Mouse (Mus musculus): ENCODE measurements around the gene Snap47. TPM values are rescaled to one million over a fixed set of nuclear protein-coding genes. Genes with fewer than 3 reads are reported as not detected.

Gene Snap47
- polyA plus RNA-seq, 1 experiment: 467 TPM

DNA sequence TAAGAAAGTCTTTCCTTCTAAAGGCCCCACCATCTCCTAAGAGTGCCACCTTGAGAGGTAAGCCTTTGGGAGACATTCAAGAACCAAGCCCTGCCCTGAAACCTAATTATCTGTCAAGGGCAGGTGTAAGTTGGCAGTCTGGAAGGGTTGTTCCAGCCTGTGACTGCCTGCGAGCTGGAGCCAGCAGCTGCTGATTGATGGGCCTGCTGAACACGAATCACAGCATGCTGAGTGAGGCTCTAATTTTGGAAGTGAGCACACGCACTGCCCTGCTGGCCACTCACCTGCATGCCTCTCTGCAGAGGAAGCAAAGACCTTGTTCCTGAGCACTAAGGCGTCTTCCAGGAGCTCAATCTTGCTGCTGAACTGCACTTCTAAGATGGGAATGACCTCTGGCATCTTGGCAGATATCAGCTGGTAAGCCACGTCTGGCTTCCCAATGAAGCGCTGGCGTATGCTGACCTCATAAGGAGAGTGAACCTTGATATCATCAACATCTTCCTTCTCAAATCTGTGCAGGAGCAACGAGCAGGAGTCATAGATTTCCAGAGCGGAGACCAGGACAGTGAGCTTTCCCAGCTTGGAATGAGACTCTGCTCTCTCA lies 22.8 kb downstream of the Snap47 start:
- TF ChIP-seq POLR2A (IDR thresholded peaks at IDR 0.05; ENCODE audit: extremely low read depth, insufficient read depth, low read length): no peak
- no peak for TF ChIP-seq CTCF (IDR thresholded peaks at IDR 0.05; ENCODE audit: extremely low read depth, insufficient read depth, low read length)
- H3K4me3 ChIP-seq (ENCODE audit: insufficient read depth, low read length): no peak overlapping the region
- H3K27ac ChIP-seq (ENCODE audit: insufficient read depth, low read length): no peak overlapping the region
- peaks cover 2% of the 10 kb centered on the region for H3K4me1 ChIP-seq (ENCODE audit: control insufficient read depth, insufficient read depth, low read length)

DNA sequence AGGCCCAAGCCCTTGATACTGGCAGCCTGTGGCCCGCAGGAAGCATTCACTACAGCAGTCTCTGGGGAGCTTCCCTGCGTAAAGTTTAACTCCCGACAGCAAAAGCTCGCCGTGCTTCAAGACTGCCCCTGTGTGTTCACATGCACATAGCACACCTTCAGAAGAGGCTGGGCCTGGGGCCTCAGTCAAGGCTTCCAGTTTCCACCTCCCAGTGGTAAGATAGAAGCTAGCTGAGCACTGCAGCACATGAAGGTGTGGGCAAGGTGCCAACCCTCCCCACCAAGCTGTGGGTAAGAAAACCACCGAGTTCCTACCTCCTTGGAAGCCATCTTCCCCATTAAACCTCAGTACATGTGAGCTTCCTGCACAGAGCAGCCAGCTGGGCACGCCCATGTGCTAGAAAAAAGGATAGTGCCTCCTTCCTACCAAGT lies 25.3 kb downstream of the Snap47 start:
- H3K4me1 ChIP-seq (ENCODE audit: control insufficient read depth, insufficient read depth, low read length): no peaks in the 10 kb centered on the region; the same call in 1 of the 2 replicates
- TF ChIP-seq CTCF (IDR thresholded peaks at IDR 0.05; ENCODE audit: extremely low read depth, insufficient read depth, low read length): peak; percentile 46
- TF ChIP-seq POLR2A (IDR thresholded peaks at IDR 0.05; ENCODE audit: extremely low read depth, insufficient read depth, low read length): no peak
- no peak overlapping the region for H3K4me3 ChIP-seq (ENCODE audit: insufficient read depth, low read length)
- H3K27ac ChIP-seq (ENCODE audit: insufficient read depth, low read length): no peak overlapping the region

DNA sequence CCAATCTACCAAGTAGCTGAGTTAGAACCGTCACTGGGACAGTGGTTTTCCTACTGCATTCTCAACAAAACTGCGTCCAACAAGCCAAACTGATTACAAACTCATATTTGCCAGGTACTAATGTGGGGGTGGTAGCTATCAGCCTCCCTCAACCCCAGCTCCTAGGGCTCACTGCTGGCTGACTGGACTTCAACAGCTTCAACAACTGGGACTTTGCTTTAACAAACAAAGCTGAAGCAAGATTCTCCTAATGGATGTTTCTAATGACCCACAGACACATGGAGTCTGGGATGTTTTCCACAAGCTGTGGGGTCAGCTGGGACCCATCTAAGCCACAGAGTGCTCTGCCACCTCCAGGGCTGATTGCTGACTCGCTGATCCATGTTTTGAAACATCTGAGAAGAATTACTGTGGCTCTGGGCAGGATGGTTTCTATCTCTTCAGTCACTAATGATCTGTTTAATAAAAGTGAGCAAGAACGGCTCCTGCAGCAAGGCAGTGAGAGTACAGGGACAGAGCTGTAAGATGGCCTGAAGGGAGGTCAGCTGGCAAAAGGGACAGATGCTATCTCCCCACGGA lies 27.9 kb downstream of the Snap47 start:
- no peak for TF ChIP-seq CTCF (IDR thresholded peaks at IDR 0.05; ENCODE audit: extremely low read depth, insufficient read depth, low read length)
- no peak for TF ChIP-seq POLR2A (IDR thresholded peaks at IDR 0.05; ENCODE audit: extremely low read depth, insufficient read depth, low read length)
- H3K27ac ChIP-seq (ENCODE audit: insufficient read depth, low read length): no peak overlapping the region

DNA sequence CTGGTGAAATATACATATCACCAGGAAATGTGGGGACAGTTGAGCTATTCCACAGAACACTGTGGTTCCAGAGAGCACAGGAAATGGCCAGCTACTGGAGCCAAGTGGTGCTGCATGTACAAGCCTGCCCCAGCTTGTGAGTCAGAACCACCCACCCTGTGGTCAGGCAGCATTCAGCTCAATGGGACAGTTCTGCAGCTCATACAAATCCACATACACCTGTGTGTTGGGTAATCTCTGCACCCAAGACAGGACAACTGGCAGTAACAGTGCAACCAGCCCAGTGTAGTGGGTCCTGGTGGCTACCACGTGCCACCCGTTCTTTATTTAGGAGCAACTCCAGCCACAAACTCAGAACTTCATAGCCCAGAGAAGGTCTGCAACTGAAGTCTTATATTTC lies 29.0 kb downstream of the Snap47 start:
- Histone ChIP-seq H3K4me3 (ENCODE audit: insufficient read depth, low read length) (no peak overlapping the region), H3K4me1 (ENCODE audit: control insufficient read depth, insufficient read depth, low read length) (no peaks in the 10 kb centered on the region; the same call in 1 of the 2 replicates), H3K27ac (ENCODE audit: insufficient read depth, low read length) (no peak overlapping the region)
- TF ChIP-seq POLR2A (IDR thresholded peaks at IDR 0.05; ENCODE audit: extremely low read depth, insufficient read depth, low read length): no peak
- TF ChIP-seq CTCF (IDR thresholded peaks at IDR 0.05; ENCODE audit: extremely low read depth, insufficient read depth, low read length): no peak

More for the DNA sequence above, 27.9 kb downstream of the Snap47 start:
- H3K4me1 ChIP-seq (ENCODE audit: control insufficient read depth, insufficient read depth, low read length): no peaks in the 10 kb centered on the region; the same call in 1 of the 2 replicates
- no peak overlapping the region for H3K4me3 ChIP-seq (ENCODE audit: insufficient read depth, low read length)

DNA sequence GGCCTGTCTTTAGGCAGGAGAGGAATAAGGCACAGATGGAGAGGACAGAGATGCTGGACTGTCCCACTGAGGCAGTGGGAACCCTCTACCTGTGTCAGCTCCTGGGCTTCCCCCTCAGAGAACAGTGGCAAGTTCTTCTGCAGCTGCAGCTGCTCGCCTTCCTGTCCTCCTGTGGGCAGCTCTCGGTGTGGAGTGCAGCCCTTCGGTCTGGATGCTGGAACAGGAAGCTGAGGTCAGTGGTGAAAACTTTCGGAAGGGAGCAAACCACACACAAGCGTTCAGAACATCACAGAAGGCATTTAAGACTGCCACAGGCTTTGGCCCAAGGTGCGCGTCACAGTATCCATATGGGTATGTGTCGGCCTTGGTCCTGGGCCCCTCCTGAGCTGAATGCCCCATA lies 29.6 kb downstream of the Snap47 start:
- Histone ChIP-seq H3K4me1 (ENCODE audit: control insufficient read depth, insufficient read depth, low read length) (no peaks in the 10 kb centered on the region; the same call in 1 of the 2 replicates), H3K27ac (ENCODE audit: insufficient read depth, low read length) (no peak overlapping the region), H3K4me3 (ENCODE audit: insufficient read depth, low read length) (no peak overlapping the region)
- no peak for TF ChIP-seq CTCF (IDR thresholded peaks at IDR 0.05; ENCODE audit: extremely low read depth, insufficient read depth, low read length)
- TF ChIP-seq POLR2A (IDR thresholded peaks at IDR 0.05; ENCODE audit: extremely low read depth, insufficient read depth, low read length): no peak

DNA sequence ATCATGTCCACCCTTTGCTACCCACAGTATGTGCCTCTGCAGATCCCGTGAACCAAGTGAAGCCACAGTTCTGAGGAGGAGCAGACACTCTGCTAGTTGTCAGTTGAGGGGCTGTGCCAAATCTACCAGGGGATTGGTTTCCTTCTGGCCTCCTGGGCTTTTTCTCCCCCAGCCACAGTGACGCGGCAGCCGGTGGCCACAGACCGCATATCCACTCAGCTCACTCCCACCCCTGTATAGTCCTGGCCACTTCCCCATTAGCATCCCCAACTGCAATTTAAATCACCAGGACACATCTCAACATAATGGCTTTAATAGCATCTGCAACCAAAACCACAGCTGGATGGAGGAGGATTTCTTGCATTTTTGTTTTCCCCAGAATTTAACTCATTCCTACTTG lies 32.3 kb downstream of the Snap47 start:
- TF ChIP-seq POLR2A (IDR thresholded peaks at IDR 0.05; ENCODE audit: extremely low read depth, insufficient read depth, low read length) (no peak), CTCF (IDR thresholded peaks at IDR 0.05; ENCODE audit: extremely low read depth, insufficient read depth, low read length) (no peak)
- no peak overlapping the region for H3K4me3 ChIP-seq (ENCODE audit: insufficient read depth, low read length)
- peaks cover 4% of the 10 kb centered on the region for H3K4me1 ChIP-seq (ENCODE audit: control insufficient read depth, insufficient read depth, low read length)
- H3K27ac ChIP-seq (ENCODE audit: insufficient read depth, low read length): no peak overlapping the region

DNA sequence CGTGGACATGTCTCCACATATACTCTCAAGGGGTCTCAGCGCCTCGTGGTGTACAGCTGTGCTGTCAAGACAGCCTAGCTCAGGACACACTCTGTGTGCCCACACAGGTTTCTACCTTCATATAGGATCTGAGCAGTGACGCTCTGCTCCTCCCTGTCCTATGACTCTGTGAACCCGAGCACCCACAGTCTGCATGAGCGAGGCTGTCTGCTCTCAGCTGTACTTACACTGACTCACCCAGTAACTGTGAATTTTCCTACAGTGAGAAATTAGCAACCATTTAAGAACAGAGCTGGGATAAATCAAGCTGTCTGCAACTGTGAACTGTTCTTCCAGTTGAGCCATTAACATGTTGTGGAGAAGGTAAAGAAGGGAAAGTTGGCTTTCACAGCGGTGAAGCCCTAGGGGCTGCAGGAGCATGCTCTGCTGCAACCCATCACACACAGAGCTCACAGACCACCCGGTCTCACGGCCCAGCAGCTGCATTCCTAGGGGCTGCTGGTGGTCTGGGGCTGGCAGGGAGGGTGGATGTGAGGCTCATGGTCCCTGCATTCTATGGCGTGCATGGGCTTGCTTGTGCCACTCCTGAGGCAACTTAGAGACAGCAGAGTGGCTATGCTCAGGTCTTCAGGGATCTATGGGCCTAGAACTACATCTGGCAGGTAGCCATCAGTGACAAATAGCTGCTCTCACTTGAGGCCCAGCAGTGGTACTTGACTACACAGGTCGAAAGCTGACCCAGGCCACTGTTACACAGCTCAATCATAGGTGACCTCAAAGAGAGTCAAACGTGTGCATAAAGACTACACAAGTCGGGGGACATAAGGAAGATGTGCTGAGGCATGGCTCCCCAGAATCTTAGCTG lies 37.8 kb downstream of the Snap47 start:
- no peak overlapping the region for H3K4me3 ChIP-seq (ENCODE audit: insufficient read depth, low read length)
- TF ChIP-seq POLR2A (IDR thresholded peaks at IDR 0.05; ENCODE audit: extremely low read depth, insufficient read depth, low read length) (no peak), CTCF (IDR thresholded peaks at IDR 0.05; ENCODE audit: extremely low read depth, insufficient read depth, low read length) (no peak)
- H3K4me1 ChIP-seq (ENCODE audit: control insufficient read depth, insufficient read depth, low read length): peaks cover 15% of the 10 kb centered on the region
- 0 out of 2 replicates have a peak overlapping the region, but pooled peaks have one; percentile 33 for H3K27ac ChIP-seq (ENCODE audit: insufficient read depth, low read length)

DNA sequence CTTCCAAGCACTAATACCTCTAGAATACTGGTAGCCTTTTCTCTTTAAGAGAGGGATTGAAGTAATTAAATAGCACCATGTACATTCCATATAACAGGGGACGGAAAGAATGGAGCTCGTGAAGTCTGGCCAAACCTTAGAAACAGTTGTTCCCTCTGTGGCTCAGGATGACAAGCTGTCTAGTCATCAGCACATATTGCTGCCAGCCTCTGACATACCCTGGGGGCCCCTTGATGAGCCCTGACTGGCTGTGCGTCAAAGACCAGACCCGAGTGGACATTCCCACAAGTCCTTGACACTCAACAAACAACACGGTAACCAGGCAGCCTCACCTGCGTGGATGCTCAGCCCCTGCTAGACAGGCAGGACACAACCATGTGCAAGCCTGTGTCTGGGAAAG lies 38.9 kb downstream of the Snap47 start:
- H3K4me1 ChIP-seq (ENCODE audit: control insufficient read depth, insufficient read depth, low read length): peaks cover 15% of the 10 kb centered on the region
- TF ChIP-seq CTCF (IDR thresholded peaks at IDR 0.05; ENCODE audit: extremely low read depth, insufficient read depth, low read length): no peak
- no peak overlapping the region for H3K27ac ChIP-seq (ENCODE audit: insufficient read depth, low read length)
- H3K4me3 ChIP-seq (ENCODE audit: insufficient read depth, low read length): no peak overlapping the region

DNA sequence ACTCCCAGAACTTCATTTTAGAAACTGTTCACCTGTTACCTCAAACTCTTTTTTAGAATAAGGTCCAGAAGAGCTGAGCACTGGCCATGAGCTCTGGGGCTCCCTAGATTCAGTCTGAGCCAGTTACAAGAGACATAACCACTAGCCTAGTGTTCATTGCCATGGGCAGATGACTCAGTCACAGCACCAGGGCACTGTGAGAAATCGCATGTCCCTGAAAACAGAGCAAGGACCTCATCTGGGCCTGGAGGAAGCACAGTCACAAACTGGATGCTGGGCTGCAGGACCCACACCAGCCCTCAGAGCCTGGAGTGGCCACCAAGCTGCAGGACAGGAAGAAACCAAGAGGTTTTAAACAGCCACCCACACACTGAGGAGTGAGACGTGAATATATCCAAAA lies 40.1 kb downstream of the Snap47 start:
- TF ChIP-seq CTCF (IDR thresholded peaks at IDR 0.05; ENCODE audit: extremely low read depth, insufficient read depth, low read length) (no peak), POLR2A (IDR thresholded peaks at IDR 0.05; ENCODE audit: extremely low read depth, insufficient read depth, low read length) (no peak)
- Histone ChIP-seq H3K27ac (ENCODE audit: insufficient read depth, low read length) (no peak overlapping the region), H3K4me3 (ENCODE audit: insufficient read depth, low read length) (no peak overlapping the region), H3K4me1 (ENCODE audit: control insufficient read depth, insufficient read depth, low read length) (peaks cover 15% of the 10 kb centered on the region)
